Mouse (Mus musculus) splenic B cell, adult 2 months (primary cell): ENCODE measurements around the gene Fam122a.

Source experiments
- DNase-seq: peaks from one replicate; pipeline ENCODE4 v3.0.0-alpha.2; 2011; ENCODE audit warnings: low read depth, low spot score
- H3K27me3 ChIP-seq: 2 replicates; pipeline ENCODE4 v1.6.1; 2012; ENCODE audit warnings: mild to moderate bottlenecking, low read length, moderate library complexity, mixed read lengths; ENCODE audit not compliant: control insufficient read depth, poor library complexity, insufficient read depth, severe bottlenecking
- H3K36me3 ChIP-seq: 2 replicates; pipeline ENCODE4 v1.6.1; 2012; ENCODE audit warnings: mild to moderate bottlenecking, low read length, moderate library complexity, mixed read lengths; ENCODE audit not compliant: control insufficient read depth, poor library complexity, insufficient read depth, severe bottlenecking

The Fam122a gene

DNA sequence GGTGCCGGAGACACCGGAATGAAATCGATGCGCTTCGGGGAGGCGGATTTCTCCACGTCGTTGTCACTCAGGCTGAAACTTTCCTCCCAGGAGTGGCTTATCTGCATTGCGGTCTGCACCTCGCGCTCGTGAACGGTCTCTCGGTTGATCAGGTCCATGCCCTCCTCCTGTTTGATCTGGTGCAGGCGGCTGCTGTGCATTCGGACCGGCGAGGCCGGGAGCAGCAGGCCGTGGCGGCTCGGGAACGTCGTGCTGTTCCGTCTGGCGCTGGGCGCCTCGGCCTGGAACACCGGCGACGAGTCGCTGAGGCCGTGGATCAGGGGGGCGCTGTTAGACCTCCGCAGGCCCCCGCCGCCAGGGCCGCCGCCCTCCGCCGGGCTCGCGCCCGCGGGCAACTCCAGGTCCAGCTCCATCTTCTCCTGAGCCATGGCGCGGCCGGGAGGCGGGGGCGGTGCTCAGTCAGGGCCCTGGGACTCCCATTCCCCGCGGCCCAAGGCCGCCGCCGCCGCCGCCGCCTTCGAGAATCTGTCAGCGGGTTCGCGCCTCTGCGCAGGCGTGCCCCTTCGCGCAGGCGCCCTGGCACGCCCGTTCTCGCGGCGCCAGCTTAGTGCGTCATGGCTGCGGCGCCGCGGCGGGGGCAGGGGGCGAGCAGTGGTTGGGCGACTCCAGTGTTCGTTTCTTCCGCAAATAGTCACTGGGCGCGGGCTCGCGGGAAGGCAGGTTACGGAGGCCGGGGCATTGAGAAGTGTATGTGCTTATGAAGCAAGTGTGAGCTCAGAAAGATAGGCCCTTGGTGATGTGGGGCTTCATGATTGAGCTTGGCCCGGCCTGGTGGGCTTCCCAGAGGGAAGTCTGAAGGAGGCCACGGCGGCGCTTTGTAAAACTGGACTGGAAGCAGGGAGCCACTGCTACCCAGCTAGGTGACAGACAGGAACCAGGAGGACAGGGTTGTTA is at the start of gene Fam122a:
Fam122a (minus strand) TSS at position 428 of the 954 bp plus-strand sequence.
- no peaks in the 10 kb centered on the region for H3K27me3 ChIP-seq
- DNase-seq = peak; percentile 96

DNA sequence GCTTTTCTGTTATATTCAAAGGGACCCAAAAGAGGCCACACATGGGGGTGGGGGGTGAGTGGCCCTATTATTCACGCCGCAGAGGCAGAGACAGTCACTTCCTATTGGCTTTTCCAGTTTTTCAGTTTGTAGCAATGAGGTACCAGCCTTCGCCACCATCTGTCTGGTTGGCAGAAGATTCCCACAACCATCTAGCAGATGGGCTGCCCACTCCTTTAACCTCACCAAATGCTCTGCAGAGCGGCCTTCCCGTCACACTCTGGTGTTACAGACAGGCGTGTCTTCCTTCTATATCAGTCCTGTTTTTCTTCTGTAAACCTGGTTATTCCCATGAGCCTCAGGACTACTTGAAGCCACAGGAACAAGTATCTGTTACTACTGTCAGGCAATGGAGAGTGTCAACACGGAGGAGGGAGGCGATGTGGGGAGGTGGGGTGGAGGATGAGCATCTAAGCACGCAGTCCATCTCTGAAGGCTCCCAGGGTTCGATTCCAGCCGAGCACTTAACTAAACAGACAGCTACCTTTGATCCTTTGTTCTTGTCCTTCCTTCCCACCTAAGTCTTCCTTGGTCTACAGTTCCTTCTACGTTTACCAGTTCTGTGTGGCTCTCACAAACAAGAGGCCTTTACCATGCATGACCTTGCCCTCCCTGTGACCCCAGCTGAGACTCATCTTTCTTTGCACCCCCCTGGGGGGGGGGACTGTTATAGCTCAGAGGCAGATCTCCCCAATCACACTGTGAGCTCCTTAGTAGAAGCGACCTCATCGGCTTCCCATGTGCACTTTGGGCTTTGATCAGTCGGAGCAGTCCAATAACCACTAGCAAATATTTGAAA is 46.5 kb upstream of the Fam122a start:
- no peak for DNase-seq
- Histone ChIP-seq H3K27me3 (no peaks in the 10 kb centered on the region), H3K36me3 (no peaks in the 10 kb centered on the region)

More for the DNA sequence above, at the start of gene Fam122a:
- no peaks in the 10 kb centered on the region for H3K36me3 ChIP-seq

DNA sequence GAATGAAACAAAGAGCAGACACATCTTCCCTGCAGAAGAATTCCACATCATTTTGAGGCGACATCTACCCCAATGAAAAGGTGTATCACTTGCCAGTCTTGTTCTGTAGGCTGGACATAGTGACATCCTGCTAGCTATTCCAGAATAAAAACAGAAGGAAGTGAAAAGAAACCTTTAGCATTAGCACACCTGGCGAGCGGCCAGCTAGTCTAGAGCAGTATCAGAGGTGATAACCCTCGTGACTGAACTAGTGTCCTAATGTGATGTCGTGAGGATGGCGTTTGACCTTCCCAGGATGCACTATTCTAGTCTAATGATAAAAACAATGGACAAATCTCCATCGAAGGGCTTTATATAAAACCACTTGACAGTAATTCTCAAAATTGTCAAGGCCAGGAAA is 44.8 kb upstream of the Fam122a start:
- Histone ChIP-seq H3K27me3 (no peaks in the 10 kb centered on the region), H3K36me3 (no peaks in the 10 kb centered on the region)
- no peak for DNase-seq

DNA sequence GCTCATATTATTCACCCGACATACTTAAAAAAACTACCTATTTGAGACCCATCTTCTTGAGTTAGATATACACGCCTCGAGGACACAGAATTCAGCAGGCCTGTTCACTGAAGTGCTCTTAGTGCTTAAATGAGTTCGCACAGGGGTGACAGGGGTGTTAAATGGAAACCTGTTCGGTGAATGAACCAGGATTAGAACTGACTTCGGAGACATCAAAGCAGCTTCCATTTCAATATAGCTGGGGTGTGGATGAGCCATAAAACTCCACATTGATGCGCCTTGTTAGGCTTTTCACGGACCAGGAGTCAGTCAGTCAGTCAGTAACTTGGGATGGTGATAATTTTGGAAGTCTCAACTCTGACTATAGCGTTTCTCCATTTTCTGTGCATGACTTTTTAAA is 44.0 kb upstream of the Fam122a start:
- Histone ChIP-seq H3K36me3 (no peaks in the 10 kb centered on the region), H3K27me3 (no peaks in the 10 kb centered on the region)
- no peak for DNase-seq

GRCm38 (mm10) chr19:24519732-24520409 is 42.7 kb upstream of the Fam122a start:
- no peaks in the 10 kb centered on the region for H3K27me3 ChIP-seq
- no peaks in the 10 kb centered on the region for H3K36me3 ChIP-seq
- DNase-seq = no peak

DNA sequence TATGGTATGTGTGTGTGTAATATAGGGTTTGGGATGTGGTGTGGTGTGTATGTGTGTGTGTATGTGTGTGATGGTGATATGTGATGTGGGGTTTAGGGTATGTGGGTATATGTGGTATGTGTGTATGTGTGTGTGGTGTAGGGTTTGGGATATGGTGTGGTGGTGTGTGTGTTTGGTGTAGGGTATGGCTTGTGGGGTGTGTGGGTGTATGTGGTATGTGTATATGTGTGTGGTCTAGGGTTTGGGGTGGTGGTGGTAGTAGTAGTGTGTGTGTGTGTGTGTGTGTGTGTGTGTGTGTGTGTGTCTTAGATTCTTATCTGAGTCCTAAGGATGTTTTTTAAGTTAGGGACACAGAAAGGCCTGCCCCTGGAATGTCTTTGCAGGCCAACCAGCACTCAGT is 41.2 kb upstream of the Fam122a start:
- no peak for DNase-seq
- Histone ChIP-seq H3K36me3 (no peaks in the 10 kb centered on the region), H3K27me3 (no peaks in the 10 kb centered on the region)

GRCm38 (mm10) chr19:24517057-24517456 is 39.9 kb upstream of the Fam122a start:
- Histone ChIP-seq H3K27me3 (no peaks in the 10 kb centered on the region), H3K36me3 (no peaks in the 10 kb centered on the region)
- DNase-seq = no peak

GRCm38 (mm10) chr19:24515941-24516340 is 38.8 kb upstream of the Fam122a start:
- Histone ChIP-seq H3K36me3 (no peaks in the 10 kb centered on the region), H3K27me3 (no peaks in the 10 kb centered on the region)
- DNase-seq = no peak

DNA sequence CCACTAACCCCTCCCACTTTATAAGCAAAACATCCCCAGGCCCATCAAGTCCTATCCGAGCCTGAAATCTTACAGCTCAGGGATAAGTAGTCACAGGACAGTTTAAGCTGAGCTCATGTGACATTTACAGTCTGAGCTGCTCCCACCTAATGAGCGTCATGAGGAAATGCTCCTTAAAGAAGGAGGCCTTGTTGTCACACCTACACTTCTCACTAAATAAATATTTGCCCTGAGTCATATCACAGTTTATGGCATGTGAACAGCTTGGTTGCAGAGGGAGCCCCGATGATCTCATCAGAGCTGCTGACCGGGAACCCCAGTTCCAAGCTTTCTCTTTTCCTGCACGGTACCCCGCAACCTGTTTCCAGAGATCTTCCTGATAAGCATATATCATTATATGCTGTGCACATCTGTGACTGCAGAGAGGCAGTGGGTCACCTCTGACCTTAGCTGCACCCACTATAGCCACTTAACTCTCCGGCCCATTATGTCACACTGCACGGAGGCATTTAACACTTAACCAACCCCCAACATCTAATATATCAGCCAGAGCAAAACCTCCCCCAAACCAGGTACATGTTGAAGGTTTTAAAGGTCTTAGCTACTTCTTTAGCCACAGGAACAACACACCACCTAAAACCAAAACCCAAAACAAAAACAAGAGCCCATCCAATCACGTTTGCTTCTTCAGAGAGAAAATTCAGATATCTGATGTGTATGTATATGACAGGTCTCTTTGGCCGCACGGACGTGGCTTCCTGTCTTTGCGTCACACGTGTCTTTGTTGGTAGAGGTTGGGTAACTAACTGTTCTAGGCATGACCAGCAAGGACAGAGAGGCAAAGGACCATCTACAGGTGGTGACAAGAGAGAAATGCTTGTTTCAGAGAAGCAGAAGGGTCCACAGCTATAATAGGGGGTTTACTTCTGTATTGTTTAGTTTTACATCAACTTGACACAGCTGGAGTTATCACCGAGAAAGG is 37.8 kb upstream of the Fam122a start:
- no peaks in the 10 kb centered on the region for H3K27me3 ChIP-seq
- DNase-seq = no peak

GRCm38 (mm10) chr19:24513105-24513843 is 36.1 kb upstream of the Fam122a start:
- no peak for DNase-seq
- no peaks in the 10 kb centered on the region for H3K36me3 ChIP-seq
- no peaks in the 10 kb centered on the region for H3K27me3 ChIP-seq

More for the DNA sequence above, 37.8 kb upstream of the Fam122a start:
- no peaks in the 10 kb centered on the region for H3K36me3 ChIP-seq

- no peak for DNase-seq
- no peaks in the 10 kb centered on the region for H3K36me3 ChIP-seq
Measured at GRCm38 (mm10) chr19:24511939-24512338, 34.8 kb upstream of the Fam122a start.

DNA sequence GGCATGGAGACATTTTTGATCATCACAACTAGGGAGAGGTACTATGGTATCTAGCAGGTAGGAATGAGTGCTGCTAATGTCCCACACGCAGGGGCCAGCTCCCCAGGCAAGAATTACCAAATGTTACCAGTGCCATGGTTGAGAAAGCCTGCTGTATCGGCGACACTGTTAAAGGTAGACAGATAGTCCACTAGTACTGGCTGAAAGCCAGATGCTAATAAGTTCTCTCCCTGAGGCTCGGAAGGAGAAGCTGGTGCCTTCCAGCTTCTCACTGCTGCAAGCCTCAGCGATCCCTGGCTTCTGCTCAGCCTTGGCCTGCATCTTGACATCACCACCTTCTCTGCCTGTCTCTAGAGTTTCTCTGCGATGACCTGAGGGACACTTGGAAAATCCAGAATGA is 32.2 kb upstream of the Fam122a start:
- Histone ChIP-seq H3K27me3 (no peaks in the 10 kb centered on the region), H3K36me3 (no peaks in the 10 kb centered on the region)
- no peak for DNase-seq

More at GRCm38 (mm10) chr19:24511939-24512338, 34.8 kb upstream of the Fam122a start:
- no peaks in the 10 kb centered on the region for H3K27me3 ChIP-seq

DNA sequence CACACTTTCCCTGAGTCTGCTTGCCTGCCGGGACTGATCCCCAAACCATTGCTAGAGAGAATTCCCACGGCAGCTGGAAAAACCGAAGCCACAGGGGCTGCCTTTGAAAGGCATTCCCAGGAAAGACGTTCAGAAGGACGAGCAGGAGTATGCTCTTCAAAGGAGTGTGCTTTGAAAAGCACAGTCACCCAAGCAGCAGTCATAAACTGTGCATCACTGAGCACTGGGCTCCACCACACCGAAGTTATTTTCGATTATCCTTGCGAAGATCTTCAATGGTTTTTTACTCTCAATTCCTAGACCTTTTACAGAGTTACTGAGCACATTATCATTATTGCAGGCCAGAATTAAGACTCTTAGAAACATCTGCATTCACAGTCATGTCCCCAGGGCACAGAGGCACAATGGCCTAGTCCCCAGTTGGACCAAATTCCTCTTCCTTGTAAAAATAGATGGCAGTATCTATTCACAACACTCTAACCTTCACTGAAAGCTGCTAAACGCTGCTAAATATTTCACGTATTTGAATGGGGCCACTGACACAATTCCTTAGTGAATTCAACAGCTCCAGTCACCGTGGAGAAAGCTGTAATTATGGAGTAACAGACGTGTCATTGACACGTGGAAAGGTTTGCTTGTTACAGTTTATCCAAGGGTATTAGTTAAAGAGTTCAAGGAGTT is 31.1 kb upstream of the Fam122a start:
- no peak for DNase-seq
- Histone ChIP-seq H3K36me3 (no peaks in the 10 kb centered on the region), H3K27me3 (no peaks in the 10 kb centered on the region)
